Comparison of ENCODE assay signal across 8 mouse cellular contexts in the genomic region with DNA sequence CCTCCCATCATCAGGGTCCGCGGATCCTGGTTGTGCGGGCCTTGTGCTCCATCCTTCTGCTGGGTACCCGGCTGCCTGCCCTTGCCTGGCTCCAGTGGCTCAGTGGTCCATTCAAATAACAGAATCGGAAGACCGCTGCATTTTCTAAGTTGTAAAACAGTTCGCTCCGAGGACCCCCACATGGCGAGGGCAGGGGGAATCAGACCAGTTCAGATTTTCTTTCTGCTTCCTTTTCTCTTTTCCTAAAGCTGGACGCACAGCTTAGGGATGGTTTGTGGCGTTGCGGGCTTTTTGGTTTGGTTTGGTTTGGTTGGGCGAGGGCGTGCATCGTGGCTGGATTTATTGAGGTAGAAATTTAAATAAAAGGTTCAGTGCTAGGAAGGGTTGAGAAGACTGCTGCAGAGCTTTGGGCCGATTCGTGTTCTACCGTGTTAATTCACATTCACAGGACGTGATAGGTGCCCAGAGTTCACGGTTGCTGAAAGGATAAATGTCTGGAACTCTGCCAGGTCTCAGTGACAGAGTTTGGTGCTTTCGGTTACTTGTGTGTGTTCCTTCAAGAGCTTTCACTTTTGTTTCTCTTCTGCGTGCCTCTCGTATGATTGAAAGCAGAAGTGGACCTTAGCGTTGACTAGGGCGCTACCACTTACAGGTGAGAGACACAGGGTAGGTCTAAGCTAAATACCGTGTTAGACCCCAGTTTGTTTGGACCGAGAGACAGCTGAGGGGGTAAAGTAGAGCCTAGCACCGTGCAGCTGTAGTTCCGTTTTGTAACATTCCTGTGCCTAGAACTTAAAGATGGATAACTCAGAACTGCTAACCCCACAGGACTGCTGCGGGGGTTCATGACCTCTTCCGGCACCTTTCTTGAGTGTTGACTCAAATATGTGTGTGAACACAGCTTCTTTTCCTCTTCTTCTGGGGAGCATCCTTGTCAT.
DNase-seq lines count a peak whose midpoint lies in the region; ATAC-seq lines count a peak whose summit lies in the region.

No protein-coding gene starts in this region.

- peak; percentile 48 for DNase-seq in ovary, postnatal 10 days (ENCODE audit: low spot score)
- DNase-seq in ovary, adult 18-20 months (ENCODE audit: low spot score) = no peak
- peak; percentile 71 for DNase-seq in cerebellum, adult 9-11 months
- DNase-seq in frontal cortex, postnatal 25 days (ENCODE audit: low spot score in 2 of 2) = peak; percentile 63 to 66
- peak; percentile 32 for DNase-seq in limb, embryonic 10.5 days (ENCODE audit: low spot score)
- DNase-seq in spleen, postnatal 36 days (ENCODE audit: low spot score in 2 of 2) = peak; percentile 76 to 88

- peak overlapping the region; percentile 96 for H3K27ac ChIP-seq in hindbrain, embryonic 16.5 days (ENCODE audit: low read depth, low read length)
- peak overlapping the region; percentile 94 for H3K27ac ChIP-seq in limb, embryonic 10.5 days
- peak overlapping the region; percentile 95 for H3K27ac ChIP-seq in midbrain, embryonic 12.5 days (replicated peaks)

- H3K4me2 ChIP-seq in hindbrain, embryonic 16.5 days (ENCODE audit: low read length) = peak overlapping the region; percentile 83
- peak overlapping the region; percentile 66 for H3K4me2 ChIP-seq in midbrain, embryonic 12.5 days (replicated peaks)

- H3K9ac ChIP-seq in hindbrain, embryonic 16.5 days (ENCODE audit: low read depth, low read length) = peak overlapping the region; percentile 96
- H3K9ac ChIP-seq in midbrain, embryonic 12.5 days (replicated peaks) = peak overlapping the region; percentile 81

- H3K27me3 ChIP-seq in hindbrain, embryonic 16.5 days (replicated peaks; ENCODE audit: control insufficient read depth, insufficient read depth, low read length) = no peaks in the 10 kb centered on the region
- H3K27me3 ChIP-seq in limb, embryonic 10.5 days (ENCODE audit: low read depth, poor library complexity, severe bottlenecking) = peaks cover 12% of the 10 kb centered on the region
- H3K27me3 ChIP-seq in midbrain, embryonic 12.5 days = no peaks in the 10 kb centered on the region

- H3K4me1 ChIP-seq in hindbrain, embryonic 16.5 days (ENCODE audit: control insufficient read depth, insufficient read depth, low read depth, low read length) = peaks cover 22% of the 10 kb centered on the region
- H3K4me1 ChIP-seq in limb, embryonic 10.5 days = peaks cover 29% of the 10 kb centered on the region
- H3K4me1 ChIP-seq in midbrain, embryonic 12.5 days = peaks cover 28% of the 10 kb centered on the region

- peak overlapping the region; percentile 87 for H3K4me3 ChIP-seq in hindbrain, embryonic 16.5 days (ENCODE audit: low read length)
- H3K4me3 ChIP-seq in limb, embryonic 10.5 days = peak overlapping the region; percentile 80
- peak overlapping the region; percentile 79 for H3K4me3 ChIP-seq in midbrain, embryonic 12.5 days

- 11% methylated on average over 29 of the region's 31 CpGs for WGBS in hindbrain, embryonic 16.5 days
- WGBS in limb, embryonic 10.5 days = 25% methylated on average over 31 of the region's 31 CpGs
- 18% methylated on average over 31 of the region's 31 CpGs for WGBS in midbrain, embryonic 12.5 days

- no peaks in the 10 kb centered on the region for H3K9me3 ChIP-seq in hindbrain, embryonic 16.5 days (ENCODE audit: control insufficient read depth, low read length)
- no peaks in the 10 kb centered on the region for H3K9me3 ChIP-seq in limb, embryonic 10.5 days (replicated peaks)
- no peaks in the 10 kb centered on the region for H3K9me3 ChIP-seq in midbrain, embryonic 12.5 days

- ATAC-seq in hindbrain, embryonic 16.5 days = peak; percentile 18
- peak; percentile 7; the same call in 1 of the 2 replicates for ATAC-seq in midbrain, embryonic 12.5 days (ENCODE audit: low FRiP score, low read depth)

- H3K36me3 ChIP-seq in hindbrain, embryonic 16.5 days (ENCODE audit: control insufficient read depth, insufficient read depth, low read length) = no peaks in the 10 kb centered on the region
- H3K36me3 ChIP-seq in limb, embryonic 10.5 days = no peaks in the 10 kb centered on the region
- no peaks in the 10 kb centered on the region for H3K36me3 ChIP-seq in midbrain, embryonic 12.5 days
